Mouse (Mus musculus): Measurements from ENCODE around the gene BC080695. TPM values are rescaled to one million over a fixed set of nuclear protein-coding genes. Genes with fewer than 3 reads are reported as not detected.
"Not testable (repeated sequence)": the region's sequence is repeated elsewhere in the genome, so short reads cannot be mapped to it uniquely, and the experiment has no call there.

BC080695 gene
- not detected in 2 replicates for polyA plus RNA-seq (2014; fragmentation: Nextera tagmentation; extraction: Ambion mirVana)

- H3K36me3 ChIP-seq (ENCODE audit: insufficient read depth); H3K27ac ChIP-seq (ENCODE audit: low read depth); H3K9me3 ChIP-seq (ENCODE audit: low read depth, low read length); H3K4me3 ChIP-seq (ENCODE audit: low read depth, low read length); H3K4me1 ChIP-seq (ENCODE audit: insufficient read depth); ATAC-seq (ENCODE audit: insufficient read depth); H3K4me2 ChIP-seq; H3K9ac ChIP-seq; DNase-seq; H3K27me3 ChIP-seq (ENCODE audit: insufficient read depth, low read length): not testable (repeated sequence)
- no CpG with 5 or more reads among the region's 3 CpGs for WGBS
These were observed at the start of gene BC080695, which contains the start of gene Gm13057 for GRCm38 (mm10) chr4:143551400-143551799. Gene BC080695 (plus strand): TSS chr4:143551700. Gene Gm13057 (plus strand): TSS chr4:143551709.

- Histone ChIP-seq H3K9ac (no peak within 1 kb of the TSS), H3K4me2 (no peak within 1 kb of the TSS), H3K27ac (ENCODE audit: low read depth) (no peak within 1 kb of the TSS), H3K9me3 (ENCODE audit: low read depth, low read length) (no peaks in the 10 kb centered on the region), H3K4me3 (ENCODE audit: low read depth, low read length) (no peak within 1 kb of the TSS), H3K27me3 (ENCODE audit: insufficient read depth, low read length) (no peaks in the 10 kb centered on the region), H3K36me3 (ENCODE audit: insufficient read depth) (no peaks in the 10 kb centered on the region), H3K4me1 (ENCODE audit: insufficient read depth) (no peaks in the 10 kb centered on the region)
- WGBS, result 77% methylated on average over 3 of the region's 3 CpGs
- ATAC-seq (ENCODE audit: insufficient read depth) (no peak), DNase-seq (no peak)
- no peak for TF ChIP-seq CTCF (IDR thresholded peaks at IDR 0.05; ENCODE audit: low read depth)
These were observed 40.5 kb upstream of the BC080695 start, which contains the start of gene Gm13043 for GRCm38 (mm10) chr4:143511043-143511442. Gene Gm13043 (plus strand): TSS chr4:143511343.

- not testable (repeated sequence) for H3K9ac ChIP-seq; ATAC-seq (ENCODE audit: insufficient read depth); H3K4me2 ChIP-seq; H3K4me1 ChIP-seq (ENCODE audit: insufficient read depth); H3K9me3 ChIP-seq (ENCODE audit: low read depth, low read length); H3K27me3 ChIP-seq (ENCODE audit: insufficient read depth, low read length); DNase-seq; H3K36me3 ChIP-seq (ENCODE audit: insufficient read depth); H3K4me3 ChIP-seq (ENCODE audit: low read depth, low read length); H3K27ac ChIP-seq (ENCODE audit: low read depth)
- no CpG with 5 or more reads among the region's 3 CpGs for WGBS
These were observed 15.8 kb upstream of the BC080695 start, which contains the start of gene Gm13040 for GRCm38 (mm10) chr4:143535654-143536053. Gene Gm13040 (plus strand): TSS chr4:143535954.

GRCm38 (mm10) chr4:143611927-143612326, 60.4 kb downstream of the BC080695 start:
- not testable (repeated sequence) for H3K4me3 ChIP-seq (ENCODE audit: low read depth, low read length); H3K27ac ChIP-seq (ENCODE audit: low read depth); H3K9ac ChIP-seq; H3K9me3 ChIP-seq (ENCODE audit: low read depth, low read length); H3K4me2 ChIP-seq; ATAC-seq (ENCODE audit: insufficient read depth); H3K36me3 ChIP-seq (ENCODE audit: insufficient read depth); DNase-seq; H3K27me3 ChIP-seq (ENCODE audit: insufficient read depth, low read length); H3K4me1 ChIP-seq (ENCODE audit: insufficient read depth)
- WGBS, result 79% methylated on average over 9 of the region's 9 CpGs

GRCm38 (mm10) chr4:143614703-143615102, 63.2 kb downstream of the BC080695 start, which contains the start of gene Gm13083:
Gene Gm13083 (plus strand): TSS chr4:143615003.
- H3K27me3 ChIP-seq (ENCODE audit: insufficient read depth, low read length); H3K4me1 ChIP-seq (ENCODE audit: insufficient read depth); ATAC-seq (ENCODE audit: insufficient read depth): not testable (repeated sequence)

GRCm38 (mm10) chr4:143618101-143618500, 66.6 kb downstream of the BC080695 start:
- 71% methylated on average over 4 of the region's 4 CpGs for WGBS
- ATAC-seq (ENCODE audit: insufficient read depth); H3K36me3 ChIP-seq (ENCODE audit: insufficient read depth); H3K27me3 ChIP-seq (ENCODE audit: insufficient read depth, low read length); H3K4me3 ChIP-seq (ENCODE audit: low read depth, low read length); H3K27ac ChIP-seq (ENCODE audit: low read depth); H3K9ac ChIP-seq; H3K4me2 ChIP-seq; H3K9me3 ChIP-seq (ENCODE audit: low read depth, low read length); H3K4me1 ChIP-seq (ENCODE audit: insufficient read depth); DNase-seq: not testable (repeated sequence)

More at GRCm38 (mm10) chr4:143614703-143615102, 63.2 kb downstream of the BC080695 start, which contains the start of gene Gm13083:
- H3K9ac ChIP-seq; H3K4me2 ChIP-seq; H3K27ac ChIP-seq (ENCODE audit: low read depth); DNase-seq; H3K36me3 ChIP-seq (ENCODE audit: insufficient read depth); H3K4me3 ChIP-seq (ENCODE audit: low read depth, low read length); H3K9me3 ChIP-seq (ENCODE audit: low read depth, low read length): not testable (repeated sequence)

Other genes with a start within 250 kb of the BC080695 start
- gene Lrrc38, start 201.9 kb upstream of the BC080695 start, polyA plus RNA-seq (2014; fragmentation: Nextera tagmentation; extraction: Ambion mirVana), result 0.11 TPM in 1 of 2 replicates, not detected in the other
- gene Pramel1, start 157.3 kb upstream of the BC080695 start, polyA plus RNA-seq (2014; fragmentation: Nextera tagmentation; extraction: Ambion mirVana), result not detected in 2 replicates
- 16.1 and 16.3 TPM in 2 replicates for gene Pramef8, start 139.3 kb upstream of the BC080695 start, polyA plus RNA-seq (2014; fragmentation: Nextera tagmentation; extraction: Ambion mirVana)
- not detected in 2 replicates for gene Oog4, start 101.4 kb upstream of the BC080695 start, polyA plus RNA-seq (2014; fragmentation: Nextera tagmentation; extraction: Ambion mirVana)
- not detected in 2 replicates for gene Gm13043, start 40.4 kb upstream of the BC080695 start, polyA plus RNA-seq (2014; fragmentation: Nextera tagmentation; extraction: Ambion mirVana)
- not detected in 2 replicates for gene Gm13040, start 15.7 kb upstream of the BC080695 start, polyA plus RNA-seq (2014; fragmentation: Nextera tagmentation; extraction: Ambion mirVana)
- not detected in 2 replicates for gene Gm13057, start within 50 bp of the BC080695 start, polyA plus RNA-seq (2014; fragmentation: Nextera tagmentation; extraction: Ambion mirVana)
- gene Gm13083, start 63.3 kb downstream of the BC080695 start, polyA plus RNA-seq (2014; fragmentation: Nextera tagmentation; extraction: Ambion mirVana), result not detected in 2 replicates
- not detected in 2 replicates for gene Gm13088, start 105.5 kb downstream of the BC080695 start, polyA plus RNA-seq (2014; fragmentation: Nextera tagmentation; extraction: Ambion mirVana)
- gene Gm13089, start 151.0 kb downstream of the BC080695 start, polyA plus RNA-seq (2014; fragmentation: Nextera tagmentation; extraction: Ambion mirVana), result not detected in 2 replicates
- gene Gm13078, start 167.8 kb downstream of the BC080695 start, polyA plus RNA-seq (2014; fragmentation: Nextera tagmentation; extraction: Ambion mirVana), result not detected in 2 replicates
- not detected in 2 replicates for gene Gm13023, start 237.7 kb downstream of the BC080695 start, polyA plus RNA-seq (2014; fragmentation: Nextera tagmentation; extraction: Ambion mirVana)